Mouse (Mus musculus) heart, embryonic 14.5 days (tissue): ENCODE measurements at regions not wholly inside any gene's neighbourhood (a gene's known extent, or its start where the extent isn't known, plus 50 kb on each side); places are given as distances from the start of the nearest gene placed in this dataset.
"Not testable (repeated sequence)": the region's sequence is repeated elsewhere in the genome, so short reads cannot be mapped to it uniquely, and the experiment has no call there.

Source experiments
- ATAC-seq: fragments of 200-750 bp; cut with Nextera tagmentation; 2 replicates; pipeline ENCODE4 v1.8.0; 2017; ENCODE audit warnings: low read depth, moderate TSS enrichment; ENCODE audit not compliant: insufficient number of reproducible peaks, insufficient read depth, low FRiP score
- H3K27ac ChIP-seq, 2 experiments: fragments of 200-500 bp in 1 of 2; fragments of 300-500 bp in 1 of 2; sonication (generic) in 1 of 2; replicated peaks in 1 of 2; 2 replicates each; pipeline ENCODE4 v1.5.1; 2012 to 2014; ENCODE audit warnings: low read depth in 2 of 2, low read length in 2 of 2, control low read depth in 1 of 2, mild to moderate bottlenecking in 1 of 2, mixed read lengths in 1 of 2; ENCODE audit not compliant: control insufficient read depth in 1 of 2, insufficient read depth in 1 of 2
- H3K27me3 ChIP-seq: fragments of 300-500 bp; sonication (generic); 2 replicates; pipeline ENCODE4 v1.6.1; 2014; ENCODE audit warnings: mild to moderate bottlenecking, low read length, control low read depth; ENCODE audit not compliant: control insufficient read depth, insufficient read depth
- H3K36me3 ChIP-seq: fragments of 300-500 bp; sonication (generic); 2 replicates; pipeline ENCODE4 v1.6.1; 2014; ENCODE audit warnings: mild to moderate bottlenecking, control low read depth, low read length, mixed read lengths; ENCODE audit not compliant: control insufficient read depth, insufficient read depth
- H3K4me1 ChIP-seq, 2 experiments: fragments of 200-500 bp in 1 of 2; fragments of 300-500 bp in 1 of 2; sonication (generic) in 1 of 2; 2 replicates each; pipeline ENCODE4 v1.6.1; 2012 to 2014; ENCODE audit warnings: low read length in 2 of 2, control low read depth in 1 of 2, mixed read lengths in 1 of 2; ENCODE audit not compliant: control insufficient read depth in 2 of 2, insufficient read depth in 2 of 2
- H3K4me2 ChIP-seq: fragments of 300-500 bp; sonication (generic); 2 replicates; pipeline ENCODE4 v1.6.1; 2014; ENCODE audit warnings: mild to moderate bottlenecking, low read length
- H3K4me3 ChIP-seq, 2 experiments: fragments of 200-500 bp in 1 of 2; fragments of 300-500 bp in 1 of 2; sonication (generic) in 1 of 2; 2 replicates each; pipeline ENCODE4 v1.5.1; 2012 to 2014; ENCODE audit warnings: low read length in 2 of 2, mild to moderate bottlenecking in 2 of 2, control low read depth in 1 of 2, low read depth in 1 of 2, moderate library complexity in 1 of 2; ENCODE audit not compliant: control insufficient read depth in 1 of 2, insufficient read depth in 1 of 2
- H3K9ac ChIP-seq: fragments of 300-500 bp; sonication (generic); 2 replicates; pipeline ENCODE4 v1.6.1; 2014; ENCODE audit warnings: mild to moderate bottlenecking, low read length
- H3K9me3 ChIP-seq: fragments of 300-500 bp; sonication (generic); 2 replicates; pipeline ENCODE4 v1.6.1; 2016; ENCODE audit warnings: low read length, control low read depth; ENCODE audit not compliant: control insufficient read depth
- WGBS: fragments of 180-500 bp; shearing (Covaris S2); extraction: QIAGEN DNeasy Blood & Tissue Kit; methylation state at CpG from one replicate; pipeline ENCODE4 v1.1.7; 2014; 5-methylcytosine and 5-hydroxymethylcytosine counted together

DNA sequence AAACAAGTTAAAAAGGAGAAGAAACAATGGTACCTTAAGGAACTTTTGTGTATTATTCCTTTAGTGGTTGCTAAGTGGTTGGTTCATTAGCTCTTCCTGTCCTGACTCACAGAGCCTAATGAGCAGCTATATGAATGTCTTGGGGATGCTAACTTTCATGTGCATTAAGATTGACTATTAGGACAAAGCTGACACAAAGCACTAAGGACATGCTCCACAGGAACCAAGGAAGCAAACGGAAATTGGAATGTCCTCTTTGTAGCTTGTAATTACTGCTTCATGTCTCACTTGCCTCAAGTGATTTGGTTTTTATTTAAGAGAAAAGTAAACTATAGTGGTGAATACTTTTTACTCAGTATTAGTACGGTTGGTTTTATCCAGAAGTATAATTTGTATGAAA, 627.2 kb downstream of the Hdgfl1 start:
- Histone ChIP-seq H3K27ac (no peak overlapping the region), H3K27me3 (no peaks in the 10 kb centered on the region), H3K9ac (no peak overlapping the region), H3K9me3 (no peaks in the 10 kb centered on the region), H3K4me1 (no peaks in the 10 kb centered on the region), H3K36me3 (no peaks in the 10 kb centered on the region), H3K4me3 (no peak overlapping the region), H3K4me2 (no peak overlapping the region)
- no peak for ATAC-seq
- 83% methylated on average over 2 of the region's 2 CpGs for WGBS

DNA sequence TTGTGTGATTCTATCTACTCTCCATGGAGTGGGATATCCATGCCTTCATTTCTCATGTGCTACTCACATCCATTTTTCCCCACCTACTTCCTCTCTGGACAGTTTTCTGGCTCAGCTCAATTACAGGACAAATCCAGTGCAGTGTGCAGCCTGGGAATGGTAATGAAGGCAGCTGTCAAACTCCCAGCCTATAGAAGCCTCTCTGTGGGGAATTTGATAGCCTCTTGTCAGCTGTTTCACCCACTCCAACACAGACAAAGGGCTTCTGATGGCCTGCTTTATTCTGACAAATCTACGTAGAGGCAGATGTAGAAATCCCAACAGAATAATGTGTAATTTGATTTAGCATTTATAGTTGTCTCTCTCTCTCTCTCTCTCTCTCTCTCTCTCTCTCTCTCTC, 650.6 kb downstream of the Hdgfl1 start:
- Histone ChIP-seq H3K27me3 (no peaks in the 10 kb centered on the region), H3K27ac (no peak overlapping the region)
- 43% methylated on average over 1 of the region's 1 CpGs for WGBS

DNA sequence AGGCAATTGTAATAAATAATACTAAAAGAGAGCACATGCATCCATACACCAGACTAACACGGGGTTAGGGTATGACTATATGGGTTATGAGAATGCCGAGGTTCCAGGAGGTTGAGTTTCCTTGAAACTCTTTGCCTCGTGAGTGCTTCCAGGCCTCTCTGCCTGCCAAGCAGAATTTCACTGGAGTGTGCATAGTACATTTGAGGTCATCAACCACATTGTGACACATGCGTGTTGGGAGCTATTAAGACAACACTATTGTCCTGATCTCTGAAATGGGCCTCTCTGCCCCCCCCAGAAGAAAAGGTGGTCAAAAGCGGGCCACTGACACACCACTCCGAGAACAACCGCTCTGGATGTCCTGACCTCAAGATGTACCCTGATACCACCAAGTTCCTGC, 655.8 kb downstream of the Hdgfl1 start:
- Histone ChIP-seq H3K4me2 (no peak overlapping the region), H3K36me3 (no peaks in the 10 kb centered on the region), H3K27me3 (no peaks in the 10 kb centered on the region), H3K4me1 (no peaks in the 10 kb centered on the region), H3K9ac (no peak overlapping the region), H3K9me3 (no peaks in the 10 kb centered on the region), H3K4me3 (no peak overlapping the region), H3K27ac (no peak overlapping the region)
- ATAC-seq: no peak
- 87% methylated on average over 7 of the region's 7 CpGs for WGBS

More for the DNA sequence above, 650.6 kb downstream of the Hdgfl1 start:
- Histone ChIP-seq H3K4me3 (no peak overlapping the region), H3K9me3 (no peaks in the 10 kb centered on the region), H3K4me1 (no peaks in the 10 kb centered on the region), H3K36me3 (no peaks in the 10 kb centered on the region), H3K9ac (no peak overlapping the region), H3K4me2 (no peak overlapping the region)
- ATAC-seq: no peak

- H3K36me3 ChIP-seq, H3K27ac ChIP-seq, H3K4me2 ChIP-seq, H3K9ac ChIP-seq, H3K9me3 ChIP-seq, ATAC-seq, H3K4me1 ChIP-seq, H3K4me3 ChIP-seq, H3K27me3 ChIP-seq: not testable (repeated sequence)
- WGBS: 80% methylated on average over 1 of the region's 1 CpGs
These were observed 656.2 kb downstream of the Hdgfl1 start for GRCm38 (mm10) chr13:26113723-26114122.

DNA sequence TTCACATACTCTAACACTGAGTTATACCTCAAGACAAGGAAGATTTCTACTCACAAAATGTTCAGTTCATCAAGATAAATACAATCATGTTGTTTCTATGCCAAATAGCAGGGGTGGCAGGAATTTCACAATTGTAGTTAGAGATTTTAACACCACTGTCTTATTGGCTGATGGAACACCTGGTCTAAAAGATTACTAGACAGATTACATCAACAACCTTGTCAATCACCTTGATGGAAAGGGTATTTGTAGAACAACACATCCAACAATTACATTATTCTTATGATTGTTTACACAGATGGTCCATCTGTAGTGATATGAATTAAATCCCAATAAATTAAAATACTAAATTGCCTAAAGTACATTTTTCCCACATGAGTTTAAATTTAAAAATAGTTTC, 657.4 kb downstream of the Hdgfl1 start:
- H3K27ac ChIP-seq: no peak overlapping the region
- H3K36me3 ChIP-seq: no peaks in the 10 kb centered on the region
- ATAC-seq: no peak
- H3K4me2 ChIP-seq: no peak overlapping the region
- H3K4me3 ChIP-seq: no peak overlapping the region
- no peaks in the 10 kb centered on the region for H3K4me1 ChIP-seq
- H3K27me3 ChIP-seq: no peaks in the 10 kb centered on the region
- H3K9me3 ChIP-seq: no peaks in the 10 kb centered on the region
- H3K9ac ChIP-seq: no peak overlapping the region

- Histone ChIP-seq H3K36me3 (no peaks in the 10 kb centered on the region), H3K9ac (no peak overlapping the region), H3K4me2 (no peak overlapping the region), H3K4me1 (no peaks in the 10 kb centered on the region), H3K4me3 (no peak overlapping the region), H3K27ac (no peak overlapping the region), H3K9me3 (no peaks in the 10 kb centered on the region), H3K27me3 (no peaks in the 10 kb centered on the region)
- WGBS: 91% methylated on average over 2 of the region's 2 CpGs
- no peak for ATAC-seq
These were observed 661.0 kb downstream of the Hdgfl1 start for GRCm38 (mm10) chr13:26109013-26109412.

- H3K9ac ChIP-seq: no peak overlapping the region
- H3K36me3 ChIP-seq: no peaks in the 10 kb centered on the region
- H3K9me3 ChIP-seq: no peaks in the 10 kb centered on the region
- H3K27ac ChIP-seq: no peak overlapping the region
- no peak overlapping the region for H3K4me3 ChIP-seq
- no peaks in the 10 kb centered on the region for H3K27me3 ChIP-seq
- no peak overlapping the region for H3K4me2 ChIP-seq
- no peak for ATAC-seq
- 45% methylated on average over 3 of the region's 3 CpGs for WGBS
- no peaks in the 10 kb centered on the region for H3K4me1 ChIP-seq
These were observed 681.2 kb downstream of the Hdgfl1 start for GRCm38 (mm10) chr13:26088727-26089126.

DNA sequence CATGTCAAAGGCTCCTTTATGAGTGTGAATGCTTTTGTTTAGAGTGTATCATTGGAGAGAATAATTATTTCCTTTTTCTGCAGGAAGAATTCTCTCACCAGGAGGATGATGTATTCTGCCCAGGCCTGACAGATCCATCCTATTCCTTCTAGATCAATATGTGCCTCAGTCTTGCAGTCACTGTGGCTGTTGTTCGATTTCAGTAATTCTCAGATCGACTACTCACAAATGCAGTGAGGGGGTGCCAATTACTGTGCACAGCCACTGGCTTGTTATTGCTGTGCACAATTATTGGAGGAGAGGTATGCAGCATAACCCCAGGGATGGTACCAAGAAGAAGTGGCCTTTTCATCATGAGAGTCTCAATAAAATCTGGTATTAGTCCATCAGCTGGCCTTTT, 689.2 kb downstream of the Hdgfl1 start:
- Histone ChIP-seq H3K4me3 (no peak overlapping the region), H3K4me1 (no peaks in the 10 kb centered on the region), H3K27ac (no peak overlapping the region), H3K27me3 (no peaks in the 10 kb centered on the region), H3K4me2 (no peak overlapping the region), H3K9me3 (no peaks in the 10 kb centered on the region), H3K36me3 (no peaks in the 10 kb centered on the region), H3K9ac (no peak overlapping the region)
- WGBS: 87% methylated on average over 2 of the region's 2 CpGs
- no peak for ATAC-seq
